Mouse (Mus musculus) heart, adult 10 weeks (tissue): ENCODE data around the gene Rbmx2. TPM values are rescaled to one million over a fixed set of nuclear protein-coding genes. Genes with fewer than 3 reads are reported as not detected.

Source experiments
- polyA plus RNA-seq: library from polyadenylated mRNA; stranded (reverse); fragments of 350-450 nt; fragmentation: Illumina TruSeq; extraction: RNeasy Lipid Tissue Mini Kit (QIAGEN cat#74804); gene quantifications from one replicate; pipeline ENCODE4 v1.2.3, GENCODE M21; 2014; ENCODE audit warnings: low read depth, low replicate concordance

Rbmx2 gene
- polyA plus RNA-seq = 5.0 TPM

GRCm38 (mm10) chrX:48694864-48695371 is at the start of gene Rbmx2:
Gene Rbmx2 (plus strand): TSS chrX:48695004.

GRCm38 (mm10) chrX:48674171-48674570 is 20.6 kb upstream of the Rbmx2 start, which contains the start of gene Gpr119:
Gene Gpr119 (minus strand): TSS chrX:48674478.

Other genes with a start within 250 kb of the Rbmx2 start
- gene Elf4, start 231.9 kb upstream of the Rbmx2 start, polyA plus RNA-seq = 5.7 TPM
- 105 TPM for gene Aifm1, start 181.4 kb upstream of the Rbmx2 start, polyA plus RNA-seq
- 0.97 TPM for gene Rab33a, start 175.7 kb upstream of the Rbmx2 start, polyA plus RNA-seq
- 7.5 TPM for gene Zfp280c, start 100.5 kb upstream of the Rbmx2 start, polyA plus RNA-seq
- 2.7 TPM for gene Slc25a14, start 71.6 kb upstream of the Rbmx2 start, polyA plus RNA-seq
- gene Gpr119, start 20.5 kb upstream of the Rbmx2 start, polyA plus RNA-seq = not detected
- not detected for gene Gm595, start 182.7 kb downstream of the Rbmx2 start, polyA plus RNA-seq